Mouse (Mus musculus) megakaryocyte, embryonic 14.5 days (primary cell): Measurements from ENCODE around the gene Adat3.

Experiments
- FLI1 ChIP-seq: IDR thresholded peaks from 2 replicates; pipeline ENCODE4 v1.6.1; 2012; ENCODE audit warnings: low read length, inconsistent platforms, mixed read lengths
- GATA1 ChIP-seq: IDR thresholded peaks from 3 replicates; pipeline ENCODE4 v1.6.1; 2012; ENCODE audit warnings: mixed read lengths, low read length, inconsistent platforms, borderline replicate concordance

GRCm38 (mm10) chr10:80566375-80567092 lies 36.1 kb upstream of the Adat3 start:
- no peak for TF ChIP-seq GATA1
- TF ChIP-seq FLI1 = no peak
